In the genomic region with DNA sequence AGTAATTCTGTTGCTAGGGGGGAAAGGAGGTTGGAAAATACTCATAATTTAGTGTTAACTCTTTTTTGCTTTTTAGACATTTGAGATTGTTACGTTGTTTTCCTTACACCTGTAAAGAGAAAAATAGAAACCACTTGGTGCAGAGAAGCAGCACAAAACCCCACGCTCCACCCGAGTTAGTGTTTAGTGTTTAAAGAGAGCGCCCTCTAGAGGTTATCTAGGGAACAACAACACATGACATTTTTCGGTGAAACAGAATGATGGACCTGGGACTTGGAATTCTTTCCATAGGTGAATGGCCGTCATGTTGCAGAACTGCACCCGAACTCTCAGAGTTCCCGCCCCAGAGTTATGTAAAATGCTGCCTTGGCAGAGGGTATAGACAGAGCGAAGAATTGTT, we compare ENCODE assay signal across 10 mouse cellular contexts. TPM values are rescaled to one million over a fixed set of nuclear protein-coding genes. Genes with fewer than 3 reads are reported as not detected.
DNase-seq lines count a peak whose midpoint lies in the region; ATAC-seq and TF ChIP-seq lines count a peak whose summit lies in the region.
"Had no signal": no experiment of that assay in that cellular context is flagged by ENCODE, and none has a peak within 500 bp of the region (broad histone marks: within the 10 kb centered on the region; RNA-seq: fewer than 3 reads in every experiment).

No protein-coding gene starts in this region.

- peak; percentile 67; the same call in 1 of the 2 replicates for ATAC-seq in neutrophil, adult 5-6 weeks (ENCODE audit: extremely low read depth, insufficient number of reproducible peaks, low FRiP score, poor library complexity, severe bottlenecking)

- peak; percentile 58 for DNase-seq in gastrocnemius, adult 18-20 months (ENCODE audit: low spot score)
- DNase-seq in gastrocnemius, postnatal 25 days: no peak
- DNase-seq in urinary bladder, postnatal 14 days (ENCODE audit: low spot score): peak; percentile 54
- DNase-seq in urinary bladder, postnatal 4 days (ENCODE audit: low spot score in 2 of 2): no peak
- DNase-seq in layer of hippocampus, adult 11-12 months (ENCODE audit: low spot score): peak; percentile 68
- no peak for DNase-seq in urinary bladder, adult 18-20 months (ENCODE audit: low spot score in 2 of 2)

- TF ChIP-seq POLR2A in cortical plate, adult 2 months (IDR thresholded peaks at IDR 0.05; ENCODE audit: extremely low read depth, insufficient read depth, low read length): no peak

- no peak overlapping the region for H3K27ac ChIP-seq in cortical plate, adult 2 months (ENCODE audit: insufficient read depth, low read length)

- no peak overlapping the region for H3K4me3 ChIP-seq in cortical plate, adult 2 months (ENCODE audit: insufficient read depth, low read length)

- H3K4me1 ChIP-seq in cortical plate, adult 2 months (ENCODE audit: control insufficient read depth, insufficient read depth, low read length): no peaks in the 10 kb centered on the region

- TF ChIP-seq CTCF in cortical plate, adult 2 months (IDR thresholded peaks at IDR 0.05; ENCODE audit: extremely low read depth, insufficient read depth, low read length): peak; percentile 60

RNA-seq across cellular contexts. Expression of gene Alox12e, which starts 13.1 kb away (rescaled TPM):
- total RNA-seq in gastrocnemius, adult 18-20 months (2021): not detected
- not detected for total RNA-seq in gastrocnemius, postnatal 25 days (2021)
- 0.08 TPM in 1 of 2 replicates, not detected in the other for polyA plus RNA-seq in cortical plate, adult 2 months (2012; rRNA removed)
- 0.35 and 2.0 TPM in 2 replicates for total RNA-seq in neutrophil, adult 5-6 weeks (2017)
- total RNA-seq: layer of hippocampus, adult 18-20 months had no signal
- polyA plus RNA-seq: neural tube, embryonic 14.5 days had no signal

RNA-seq across cellular contexts. Expression of gene Alox15, which starts 42.5 kb away (rescaled TPM):
- under 1 TPM; 0.12 to 0.34 TPM for total RNA-seq in gastrocnemius, adult 18-20 months (2021)
- under 1 TPM in 1 of 2 experiments, not detected in 1; 0.91 TPM for total RNA-seq in gastrocnemius, postnatal 25 days (2021)
- polyA plus RNA-seq in cortical plate, adult 2 months (2012; rRNA removed): 0.06 and 0.10 TPM in 2 replicates
- total RNA-seq in neutrophil, adult 5-6 weeks (2017): 4.5 and 7.1 TPM in 2 replicates
- polyA plus RNA-seq: neural tube, embryonic 14.5 days had no signal

RNA-seq across cellular contexts. Expression of gene Alox12, which starts 54.2 kb away (rescaled TPM):
- 1 to 10 TPM; 1.2 to 1.5 TPM for total RNA-seq in gastrocnemius, adult 18-20 months (2021)
- total RNA-seq in gastrocnemius, postnatal 25 days (2021): under 1 TPM; 0.67 to 0.80 TPM
- polyA plus RNA-seq in cortical plate, adult 2 months (2012; rRNA removed): 1.5 and 1.6 TPM in 2 replicates
- 9.6 and 10.5 TPM in 2 replicates for total RNA-seq in neutrophil, adult 5-6 weeks (2017)

Comparison
In these comparisons a context has a peak if more than half of its experiments do, and no peak if none do; other contexts are left out.
1. DNase-seq: peak in gastrocnemius, adult 18-20 months (single experiment), urinary bladder, postnatal 14 days (single experiment) and layer of hippocampus, adult 11-12 months (single experiment); none in gastrocnemius, postnatal 25 days (single experiment), urinary bladder, postnatal 4 days (0 of 2) and urinary bladder, adult 18-20 months (0 of 2).